25 mouse cellular contexts compared by ENCODE assay signal in genomic region chr1:55617857-55618256, GRCm38 (mm10).
A peak's percentile ranks its signal among the peaks of the same experiment; 100 is the strongest.
DNase-seq lines count a peak whose midpoint lies in the region; ATAC-seq and TF ChIP-seq lines count a peak whose summit lies in the region.
"Had no signal": no experiment of that assay in that cellular context is flagged by ENCODE, and none has a peak within 500 bp of the region (broad histone marks: within the 10 kb centered on the region; RNA-seq: fewer than 3 reads in every experiment).

No protein-coding gene starts in this region.

- H3K4me3 ChIP-seq in gastrocnemius, adult 2 months = no peak overlapping the region
- H3K4me3 ChIP-seq: embryonic facial prominence, embryonic 15.5 days; heart, embryonic 12.5 days; heart, embryonic 15.5 days; hindbrain, embryonic 10.5 days; hindbrain, embryonic 13.5 days had no signal

- peak overlapping the region; percentile 62; the same call in 1 of the 2 replicates for H3K27ac ChIP-seq in gastrocnemius, adult 2 months
- H3K27ac ChIP-seq: embryonic facial prominence, embryonic 15.5 days; heart, embryonic 15.5 days; hindbrain, embryonic 10.5 days; hindbrain, embryonic 13.5 days had no signal

- TF ChIP-seq CTCF in gastrocnemius, adult 2 months (IDR thresholded peaks at IDR 0.05) = no peak

- intact Hi-C loops in gastrocnemius, adult 2 months (cut with DNase I) = no loop called here
- intact Hi-C loops in left cerebral cortex, postnatal 4 days (cut with DNase I) = no loop called here

- ATAC-seq in common myeloid progenitor, adult 5-6 weeks (replicated peaks; ENCODE audit: low read depth, poor library complexity, severe bottlenecking) = peak; percentile 45; the same call in 1 of the 2 replicates
- ATAC-seq in inflammation-experienced regulatory T-cells, adult 6 months = peak; percentile 9
- ATAC-seq: forebrain, embryonic 14.5 days; intestine, embryonic 16.5 days; Patski had no signal

- DNase-seq in gastrocnemius, adult 2 months = no peak
- DNase-seq in gastrocnemius, postnatal 4 days (ENCODE audit: low spot score in 2 of 2) = no peak
- DNase-seq in left cerebral cortex, postnatal 4 days = no peak
- no peak for DNase-seq in left cerebral cortex, adult 18-20 months (ENCODE audit: low spot score in 2 of 2)
- DNase-seq: adrenal gland, postnatal 10 days; adrenal gland, postnatal 36 days; B cell, adult 2 months; cerebellum, adult 18-20 months; cerebellum, adult 9-10 months; cerebellum, postnatal 14 days; embryo, embryonic 11 days; forebrain, postnatal 0 days; gastrocnemius, postnatal 25 days; heart, postnatal 10 days; heart, postnatal 36 days had no signal
